Mouse (Mus musculus) hindbrain, embryonic 11.5 days (tissue): ENCODE results near the gene Zdhhc4. TPM values are rescaled to one million over a fixed set of nuclear protein-coding genes. Genes with fewer than 3 reads are reported as not detected.

Experiments
- ATAC-seq: fragments of 200-750 bp; cut with Nextera tagmentation; 2 replicates; pipeline ENCODE4 v1.8.0; 2017; ENCODE audit warnings: mild to moderate bottlenecking, moderate TSS enrichment, moderate library complexity; ENCODE audit not compliant: low FRiP score
- DNase-seq: peaks from one replicate; pipeline ENCODE4 v3.0.0-alpha.2; 2015; ENCODE audit warnings: low spot score
- H3K27ac ChIP-seq: fragments of 300-500 bp; sonication (generic); 2 replicates; pipeline ENCODE4 v1.5.1; 2014; ENCODE audit warnings: mild to moderate bottlenecking, low read depth, low read length
- H3K27me3 ChIP-seq: fragments of 300-500 bp; sonication (generic); 2 replicates; pipeline ENCODE4 v1.6.1; 2014; ENCODE audit warnings: mild to moderate bottlenecking, low read length, moderate library complexity, mixed read lengths; ENCODE audit not compliant: control insufficient read depth, insufficient read depth
- H3K36me3 ChIP-seq: fragments of 300-500 bp; sonication (generic); 2 replicates; pipeline ENCODE4 v1.6.1; 2014; ENCODE audit warnings: mild to moderate bottlenecking, low read length, moderate library complexity, mixed read lengths; ENCODE audit not compliant: control insufficient read depth, insufficient read depth
- H3K4me1 ChIP-seq: fragments of 300-500 bp; sonication (generic); replicated peaks from 2 replicates; pipeline ENCODE4 v1.6.1; 2014; ENCODE audit warnings: low read length, mixed read lengths; ENCODE audit not compliant: control insufficient read depth, insufficient read depth
- H3K4me2 ChIP-seq: fragments of 300-500 bp; sonication (generic); replicated peaks from 2 replicates; pipeline ENCODE4 v1.6.1; 2014; ENCODE audit warnings: mild to moderate bottlenecking, low read depth, low read length
- H3K4me3 ChIP-seq: fragments of 300-500 bp; sonication (generic); 2 replicates; pipeline ENCODE4 v1.5.1; 2014; ENCODE audit warnings: low read depth, low read length
- H3K9ac ChIP-seq: fragments of 300-500 bp; sonication (generic); 2 replicates; pipeline ENCODE4 v1.6.1; 2014; ENCODE audit warnings: low read depth, low read length
- H3K9me3 ChIP-seq: fragments of 300-500 bp; sonication (generic); 2 replicates; pipeline ENCODE4 v1.6.1; 2016; ENCODE audit warnings: low read length; ENCODE audit not compliant: control insufficient read depth
- WGBS: fragments of 180-500 bp; shearing (Covaris S2); extraction: QIAGEN DNeasy Blood & Tissue Kit; methylation state at CpG from one replicate; pipeline ENCODE4 v1.1.7; 2014; 5-methylcytosine and 5-hydroxymethylcytosine counted together
- polyA plus RNA-seq: library from polyadenylated mRNA; unstranded; fragments of >200 nt; fragmentation: Nextera tagmentation; extraction: Ambion mirVana; gene quantifications from 2 replicates; pipeline ENCODE4 v1.2.1, GENCODE M21; 2014

Gene Zdhhc4
- polyA plus RNA-seq, 1 experiment from 2014 or later, result 80.2 TPM

GRCm38 (mm10) chr5:143363678-143364615 lies 34.9 kb upstream of the Zdhhc4 start:
- WGBS, result under 1% methylated on average over 47 of the region's 47 CpGs
- no peaks in the 10 kb centered on the region for H3K9me3 ChIP-seq
- ATAC-seq, result peak; percentile 84

DNA sequence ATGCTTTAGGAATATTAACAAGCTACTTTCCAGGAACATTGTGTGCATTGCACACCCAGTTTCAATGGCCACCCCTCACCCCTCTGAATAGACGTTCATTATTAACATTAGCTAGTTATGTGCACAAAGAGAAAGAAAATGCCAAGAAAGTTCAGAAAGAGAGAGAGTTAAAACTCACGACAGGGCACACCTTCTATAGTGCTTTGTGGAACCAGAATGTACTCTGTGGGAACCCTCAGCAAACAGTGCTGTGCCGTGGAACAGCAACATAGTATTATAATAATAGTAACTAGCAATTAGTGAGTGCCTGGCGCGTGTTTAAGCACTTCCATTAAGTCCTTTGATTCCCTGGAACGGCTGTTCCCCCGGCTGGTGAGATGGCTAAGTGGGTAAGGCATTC lies 32.4 kb upstream of the Zdhhc4 start:
- Histone ChIP-seq H3K27ac (no peak overlapping the region), H3K4me1 (peaks cover 9% of the 10 kb centered on the region), H3K4me3 (no peak overlapping the region), H3K27me3 (peaks cover 6% of the 10 kb centered on the region; the same call in 1 of the 2 replicates), H3K4me2 (no peak overlapping the region), H3K36me3 (no peaks in the 10 kb centered on the region), H3K9ac (no peak overlapping the region), H3K9me3 (no peaks in the 10 kb centered on the region)
- ATAC-seq (no peak), DNase-seq (no peak)
- 67% methylated on average over 7 of the region's 7 CpGs for WGBS

More at GRCm38 (mm10) chr5:143363678-143364615, 34.9 kb upstream of the Zdhhc4 start:
- no peak overlapping the region for H3K27ac ChIP-seq
- H3K4me2 ChIP-seq, result peak overlapping the region; percentile 96
- peaks cover 7% of the 10 kb centered on the region for H3K4me1 ChIP-seq
- peak overlapping the region; percentile 48 for H3K4me3 ChIP-seq
- no peaks in the 10 kb centered on the region for H3K36me3 ChIP-seq
- peak overlapping the region; percentile 65 for H3K9ac ChIP-seq
- DNase-seq, result peak; percentile 75
- H3K27me3 ChIP-seq, result peaks cover 11% of the 10 kb centered on the region

DNA sequence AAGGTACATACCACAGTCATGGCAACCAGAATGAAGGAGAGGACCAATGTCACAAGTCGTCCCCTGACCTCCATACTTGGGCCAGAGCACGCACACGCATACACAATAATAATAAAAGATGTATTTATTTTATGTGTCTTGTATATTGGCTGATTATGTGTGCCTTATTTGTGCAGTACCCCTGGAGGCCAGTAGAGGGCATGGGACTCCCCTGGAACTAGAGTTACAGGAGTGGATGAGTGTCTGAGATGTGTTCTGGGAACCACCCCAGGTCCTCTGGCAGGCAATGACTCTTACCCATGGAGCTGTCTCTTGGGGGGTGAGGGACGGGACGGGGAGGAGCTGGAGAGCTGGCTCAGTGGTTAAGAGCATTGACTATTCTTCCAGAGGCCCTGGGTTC lies 30.9 kb upstream of the Zdhhc4 start:
- Histone ChIP-seq H3K9ac (no peak overlapping the region), H3K36me3 (no peaks in the 10 kb centered on the region)

GRCm38 (mm10) chr5:143359263-143359662 lies 30.2 kb upstream of the Zdhhc4 start:
- 36% methylated on average over 7 of the region's 7 CpGs for WGBS
- Histone ChIP-seq H3K27me3 (peaks cover 6% of the 10 kb centered on the region; the same call in 1 of the 2 replicates), H3K4me2 (no peak overlapping the region), H3K9ac (no peak overlapping the region), H3K27ac (no peak overlapping the region), H3K9me3 (no peaks in the 10 kb centered on the region), H3K4me3 (no peak overlapping the region), H3K36me3 (no peaks in the 10 kb centered on the region), H3K4me1 (peaks cover 4% of the 10 kb centered on the region)
- no peak for DNase-seq
- ATAC-seq, result no peak

More for the DNA sequence above, 30.9 kb upstream of the Zdhhc4 start:
- Histone ChIP-seq H3K4me1 (peaks cover 9% of the 10 kb centered on the region), H3K4me3 (no peak overlapping the region), H3K9me3 (no peaks in the 10 kb centered on the region), H3K27ac (no peak overlapping the region), H3K4me2 (no peak overlapping the region), H3K27me3 (peaks cover 6% of the 10 kb centered on the region; the same call in 1 of the 2 replicates)
- WGBS, result 65% methylated on average over 5 of the region's 5 CpGs
- ATAC-seq (no peak), DNase-seq (peak; percentile 43)

- ATAC-seq (no peak), DNase-seq (peak; percentile 27)
- Histone ChIP-seq H3K27me3 (peaks cover 6% of the 10 kb centered on the region; the same call in 1 of the 2 replicates), H3K4me3 (peak overlapping the region; percentile 4; the same call in 1 of the 2 replicates), H3K36me3 (no peaks in the 10 kb centered on the region), H3K9ac (0 out of 2 replicates have a peak overlapping the region, but pooled peaks have one; percentile 15), H3K9me3 (no peaks in the 10 kb centered on the region), H3K4me2 (peak overlapping the region; percentile 32), H3K4me1 (peaks cover 2% of the 10 kb centered on the region; the same call in 1 of the 2 replicates), H3K27ac (no peak overlapping the region)
- WGBS, result 3% methylated on average over 28 of the region's 28 CpGs
These were observed 28.5 kb upstream of the Zdhhc4 start for GRCm38 (mm10) chr5:143357564-143357963.

DNA sequence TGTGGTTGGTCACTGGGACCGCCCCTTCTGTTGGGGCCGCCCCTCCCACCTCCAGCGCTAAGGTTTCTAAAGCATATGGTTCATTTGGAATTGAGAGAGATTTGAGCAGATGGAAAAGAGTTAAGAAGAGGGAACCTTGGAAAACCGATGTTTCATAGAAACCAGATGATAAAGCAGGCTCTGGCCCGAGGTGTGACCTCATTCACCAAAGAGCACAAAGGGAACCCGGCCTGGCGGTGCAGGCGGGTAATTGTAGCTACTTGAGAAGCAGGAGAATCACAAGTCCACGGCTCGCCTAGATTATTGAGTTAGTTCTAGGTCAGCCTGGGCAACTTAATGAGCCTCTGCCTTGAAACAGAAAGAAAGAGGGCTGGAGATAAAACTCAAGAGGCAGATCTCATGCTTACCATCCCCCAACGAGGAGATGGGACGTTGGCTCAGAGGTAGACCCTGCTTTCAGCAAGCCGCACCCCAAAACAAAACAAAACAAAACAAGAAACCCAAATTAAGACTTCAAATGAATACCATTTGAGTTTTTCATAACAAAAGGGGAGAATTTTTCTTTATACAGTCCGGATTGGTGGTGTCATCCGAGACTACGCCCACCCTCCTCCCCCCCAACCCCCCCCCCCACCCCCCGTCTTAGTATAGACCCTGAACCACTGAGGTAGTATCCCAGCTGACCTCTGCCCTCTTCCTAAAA lies 27.8 kb upstream of the Zdhhc4 start, which contains the start of gene Grid2ip:
Gene Grid2ip, plus strand, starts transcription at position 653 of the 703 bp plus-strand sequence.
- WGBS, result 18% methylated on average over 17 of the region's 17 CpGs
- peak; percentile 54 for DNase-seq
- no peak within 1 kb of the TSS for H3K27ac ChIP-seq

DNA sequence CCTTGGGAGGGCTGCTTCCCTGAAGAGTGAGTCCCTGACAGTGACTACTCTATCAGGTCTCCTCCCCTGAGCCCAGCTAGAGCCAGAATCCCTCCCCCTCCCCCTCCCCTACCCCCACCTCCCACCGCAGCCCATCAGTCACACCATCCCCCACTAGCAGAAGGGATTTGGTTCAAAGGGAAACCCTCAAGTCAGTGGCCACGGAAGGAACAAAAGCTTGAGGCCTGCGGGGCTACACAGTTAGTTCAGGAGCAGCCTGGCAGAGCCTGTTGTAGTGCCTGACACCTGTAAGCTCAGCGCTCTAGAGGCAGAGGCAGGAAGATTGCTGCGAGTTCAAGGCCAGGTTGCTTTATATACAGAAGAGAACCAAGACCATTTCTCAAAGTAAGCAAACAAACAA lies 27.0 kb upstream of the Zdhhc4 start:
- Histone ChIP-seq H3K9ac (no peak overlapping the region), H3K9me3 (no peaks in the 10 kb centered on the region), H3K36me3 (no peaks in the 10 kb centered on the region), H3K27ac (no peak overlapping the region), H3K4me1 (peaks cover 2% of the 10 kb centered on the region; the same call in 1 of the 2 replicates), H3K27me3 (peaks cover 6% of the 10 kb centered on the region; the same call in 1 of the 2 replicates), H3K4me3 (no peak overlapping the region), H3K4me2 (no peak overlapping the region)
- DNase-seq (no peak), ATAC-seq (no peak)
- 38% methylated on average over 5 of the region's 5 CpGs for WGBS

More for the DNA sequence above, 27.8 kb upstream of the Zdhhc4 start, which contains the start of gene Grid2ip:
- Histone ChIP-seq H3K36me3 (no peaks in the 10 kb centered on the region), H3K9ac (0 out of 2 replicates have a peak within 1 kb of the TSS, but pooled peaks have one; percentile 15), H3K4me3 (peak within 1 kb of the TSS; percentile 4; the same call in 1 of the 2 replicates), H3K4me1 (peaks cover 2% of the 10 kb centered on the region; the same call in 1 of the 2 replicates), H3K9me3 (no peaks in the 10 kb centered on the region), H3K27me3 (peaks cover 6% of the 10 kb centered on the region; the same call in 1 of the 2 replicates), H3K4me2 (peak within 1 kb of the TSS; percentile 32)
- ATAC-seq, result no peak

GRCm38 (mm10) chr5:143346367-143346766 lies 17.3 kb upstream of the Zdhhc4 start:
- WGBS, result 79% methylated on average over 8 of the region's 8 CpGs
- no peaks in the 10 kb centered on the region for H3K4me1 ChIP-seq
- no peaks in the 10 kb centered on the region for H3K9me3 ChIP-seq
- no peak overlapping the region for H3K4me2 ChIP-seq
- DNase-seq (no peak), ATAC-seq (no peak)
- H3K27me3 ChIP-seq, result no peaks in the 10 kb centered on the region
- no peak overlapping the region for H3K9ac ChIP-seq
- no peaks in the 10 kb centered on the region for H3K36me3 ChIP-seq
- H3K27ac ChIP-seq, result no peak overlapping the region
- no peak overlapping the region for H3K4me3 ChIP-seq
